Mouse (Mus musculus): ENCODE results near the gene 1700028J19Rik.

- TF ChIP-seq SIN3A (IDR thresholded peaks at IDR 0.05; ENCODE audit: low read length) (no peak), MEF2A (IDR thresholded peaks at IDR 0.05; ENCODE audit: extremely low read depth, insufficient replicate concordance, low read depth, low read length, poor library complexity, severe bottlenecking) (no peak), EP300 (IDR thresholded peaks at IDR 0.05; ENCODE audit: low read depth in 1 of 2, low read length in 2 of 2) (no peak)
These were observed 5.3 kb downstream of the 1700028J19Rik start for GRCm38 (mm10) chr7:44241163-44241562.

Measured in MEL (cell line).